Mouse (Mus musculus) layer of hippocampus, postnatal 10 days (tissue): Measurements from ENCODE around the gene Rnf41. TPM values are rescaled to one million over a fixed set of nuclear protein-coding genes. Genes with fewer than 3 reads are reported as not detected.
A peak's percentile ranks its signal among the peaks of the same experiment; 100 is the strongest.

ENCODE experiments used
- DNase-seq, 2 experiments: peaks; one replicate each; pipeline ENCODE4 v3.0.0; 2021; ENCODE audit warnings: low spot score in 2 of 2
- total RNA-seq, 2 experiments: library from RNA; stranded (reverse); gene quantifications; 2 replicates each; pipeline ENCODE4 v1.2.3; 2021

Rnf41 gene
- total RNA-seq, 2 experiments from 2014 or later = 76.0 to 78.2 TPM

- no peak for DNase-seq
These were observed 13.1 kb downstream of the Rnf41 start for GRCm38 (mm10) chr10:128424604-128425003.

- DNase-seq = no peak
These were observed 13.8 kb downstream of the Rnf41 start for GRCm38 (mm10) chr10:128425260-128425659.

- no peak for DNase-seq
These were observed 17.6 kb downstream of the Rnf41 start for GRCm38 (mm10) chr10:128429052-128429451.

- DNase-seq = no peak
These were observed 18.0 kb downstream of the Rnf41 start for GRCm38 (mm10) chr10:128429454-128429853.

GRCm38 (mm10) chr10:128433417-128433816, 22.0 kb downstream of the Rnf41 start:
- no peak for DNase-seq

- no peak for DNase-seq
These were observed 23.2 kb downstream of the Rnf41 start for GRCm38 (mm10) chr10:128434681-128435080.

GRCm38 (mm10) chr10:128435186-128435823, 23.8 kb downstream of the Rnf41 start:
- peak in 1 of 2 experiments; percentile 54 for DNase-seq

GRCm38 (mm10) chr10:128435873-128436272, 24.4 kb downstream of the Rnf41 start:
- no peak for DNase-seq

- DNase-seq = no peak
These were observed 24.9 kb downstream of the Rnf41 start for GRCm38 (mm10) chr10:128436376-128436775.

GRCm38 (mm10) chr10:128438675-128439279, 27.3 kb downstream of the Rnf41 start:
- no peak for DNase-seq

- DNase-seq = peak in 1 of 2 experiments; percentile 46
These were observed 28.9 kb downstream of the Rnf41 start for GRCm38 (mm10) chr10:128440407-128440806.

GRCm38 (mm10) chr10:128441324-128442119, 30.1 kb downstream of the Rnf41 start:
- no peak for DNase-seq

- no peak for DNase-seq
These were observed 31.3 kb downstream of the Rnf41 start for GRCm38 (mm10) chr10:128442718-128443117.

- DNase-seq = no peak
These were observed 32.9 kb downstream of the Rnf41 start for GRCm38 (mm10) chr10:128444354-128444753.

- DNase-seq = no peak
These were observed 34.0 kb downstream of the Rnf41 start for GRCm38 (mm10) chr10:128445407-128445806.

GRCm38 (mm10) chr10:128451014-128451413, 39.6 kb downstream of the Rnf41 start:
- no peak for DNase-seq

- no peak for DNase-seq
These were observed 43.0 kb downstream of the Rnf41 start for GRCm38 (mm10) chr10:128454471-128454870.

GRCm38 (mm10) chr10:128455280-128455679, 43.8 kb downstream of the Rnf41 start:
- DNase-seq = peak; percentile 73

- no peak for DNase-seq
These were observed 46.2 kb downstream of the Rnf41 start for GRCm38 (mm10) chr10:128457676-128458075.

- peak; percentile 97 for DNase-seq
These were observed 46.9 kb downstream of the Rnf41 start for GRCm38 (mm10) chr10:128458348-128458718.

GRCm38 (mm10) chr10:128458719-128459408, 47.4 kb downstream of the Rnf41 start, which contains the start of gene Smarcc2:
Smarcc2 (plus strand) TSS chr10:128459248.
- peak; percentile 82 to 91 for DNase-seq
